Mouse (Mus musculus) cortical plate, adult 2 months (tissue): Measurements from ENCODE around the gene Rtf2. TPM values are rescaled to one million over a fixed set of nuclear protein-coding genes. Genes with fewer than 3 reads are reported as not detected.

ENCODE experiments used
- H3K27ac ChIP-seq: fragments of 200-500 bp; 2 replicates; pipeline ENCODE4 v1.5.1; 2012; ENCODE audit warnings: low read length, control low read depth, inconsistent platforms; ENCODE audit not compliant: insufficient read depth
- H3K4me1 ChIP-seq: fragments of 200-500 bp; 2 replicates; pipeline ENCODE4 v1.6.1; 2011; ENCODE audit warnings: low read length; ENCODE audit not compliant: control insufficient read depth, insufficient read depth
- H3K4me3 ChIP-seq: fragments of 200-500 bp; 2 replicates; pipeline ENCODE4 v1.5.1; 2011; ENCODE audit warnings: mild to moderate bottlenecking, low read length, control low read depth; ENCODE audit not compliant: insufficient read depth
- CTCF ChIP-seq: fragments of 200-500 bp; IDR thresholded peaks from 2 replicates; pipeline ENCODE4 v1.5.1; 2011; ENCODE audit warnings: mild to moderate bottlenecking, control low read depth, low read length; ENCODE audit not compliant: insufficient read depth; ENCODE audit errors: extremely low read depth
- POLR2A ChIP-seq: fragments of 200-500 bp; IDR thresholded peaks from 2 replicates; pipeline ENCODE4 v1.6.1; 2011; ENCODE audit warnings: mild to moderate bottlenecking, low read length, control low read depth; ENCODE audit not compliant: insufficient read depth; ENCODE audit errors: extremely low read depth
- polyA plus RNA-seq: library from polyadenylated mRNA; depleted of rRNA; stranded (reverse); fragments of >200 nt; gene quantifications from 2 replicates; pipeline ENCODE4 v1.2.3, GENCODE M21; 2012; rRNA removed

Rtf2 gene
- polyA plus RNA-seq, 1 experiment, result 83.8 TPM

DNA sequence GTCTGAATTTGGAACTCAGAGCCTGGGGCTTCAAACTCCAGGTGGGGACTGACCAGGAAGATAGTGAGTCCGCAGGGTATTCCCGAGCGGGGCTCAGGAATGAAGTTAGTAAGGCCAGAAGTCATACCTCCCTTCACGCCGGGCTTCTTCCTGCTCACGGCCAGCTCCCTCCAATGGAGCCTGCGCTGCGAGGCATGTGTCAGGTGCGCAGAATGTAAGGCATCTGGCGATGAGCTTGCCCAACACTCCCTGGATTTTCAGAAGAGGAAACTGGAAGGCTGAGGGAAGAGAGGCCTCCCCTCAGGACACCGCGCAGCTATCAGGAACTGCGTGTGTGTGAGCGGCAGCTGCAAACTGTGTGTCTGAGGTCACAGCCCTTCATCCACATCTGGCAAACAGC, 61.8 kb downstream of the Rtf2 start:
- TF ChIP-seq POLR2A, result no peak
- no peak for TF ChIP-seq CTCF
- Histone ChIP-seq H3K27ac (no peak overlapping the region), H3K4me1 (no peaks in the 10 kb centered on the region), H3K4me3 (no peak overlapping the region)

DNA sequence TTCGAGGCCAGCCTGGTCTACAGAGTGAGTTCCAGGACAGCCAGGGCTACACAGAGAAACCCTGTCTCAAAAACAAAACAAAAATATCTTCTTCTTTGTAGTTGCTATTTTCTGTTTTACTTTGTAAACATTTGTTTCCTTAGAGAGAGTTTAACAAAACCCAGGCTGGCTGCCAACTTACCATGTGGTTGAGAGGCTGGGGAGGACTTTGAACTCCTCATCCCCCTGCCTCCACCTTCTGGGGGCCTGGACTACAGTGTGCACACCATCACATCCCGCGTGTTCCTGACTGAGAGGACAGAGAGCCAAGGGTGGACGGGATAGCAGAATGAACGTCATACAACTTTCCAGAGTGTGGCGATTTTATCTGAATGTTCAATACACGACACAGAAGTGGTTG, 65.8 kb downstream of the Rtf2 start:
- H3K4me1 ChIP-seq, result no peaks in the 10 kb centered on the region
- no peak for TF ChIP-seq POLR2A
- no peak overlapping the region for H3K4me3 ChIP-seq
- no peak overlapping the region for H3K27ac ChIP-seq

DNA sequence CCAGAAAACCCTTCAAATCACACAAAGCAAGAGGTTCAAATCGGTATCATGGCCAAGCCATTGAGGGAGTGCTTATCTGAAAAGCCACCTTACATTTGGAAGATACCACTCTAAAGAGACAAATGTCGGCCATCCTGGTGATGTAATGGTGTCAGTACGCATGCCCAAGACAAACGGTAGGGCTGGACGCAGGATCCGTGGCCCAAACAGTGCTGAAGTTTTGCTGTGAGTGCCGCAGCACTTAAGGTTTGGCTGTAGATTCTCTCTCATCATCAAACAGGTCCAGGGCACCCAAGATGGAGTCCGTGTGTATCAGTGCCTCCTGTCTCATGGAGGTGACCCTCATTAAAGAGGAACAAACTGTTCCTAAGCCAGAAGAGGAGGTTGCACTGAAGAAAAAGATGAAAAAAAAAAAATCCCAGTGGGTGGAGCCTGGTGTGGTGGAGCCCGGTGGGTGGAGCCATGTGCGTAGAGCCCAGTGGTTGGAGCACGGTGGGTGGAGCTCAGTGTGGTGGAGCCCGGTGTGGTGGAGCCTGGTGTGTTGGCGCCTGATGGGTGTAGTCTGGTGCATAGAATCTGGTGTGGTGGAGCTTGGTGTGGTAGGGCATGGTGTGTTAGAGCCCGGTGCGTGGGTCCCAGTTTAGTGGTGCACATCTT, 69.8 kb downstream of the Rtf2 start:
- no peaks in the 10 kb centered on the region for H3K4me1 ChIP-seq
- H3K4me3 ChIP-seq, result no peak overlapping the region
- no peak overlapping the region for H3K27ac ChIP-seq
- TF ChIP-seq CTCF, result no peak
- TF ChIP-seq POLR2A, result no peak

DNA sequence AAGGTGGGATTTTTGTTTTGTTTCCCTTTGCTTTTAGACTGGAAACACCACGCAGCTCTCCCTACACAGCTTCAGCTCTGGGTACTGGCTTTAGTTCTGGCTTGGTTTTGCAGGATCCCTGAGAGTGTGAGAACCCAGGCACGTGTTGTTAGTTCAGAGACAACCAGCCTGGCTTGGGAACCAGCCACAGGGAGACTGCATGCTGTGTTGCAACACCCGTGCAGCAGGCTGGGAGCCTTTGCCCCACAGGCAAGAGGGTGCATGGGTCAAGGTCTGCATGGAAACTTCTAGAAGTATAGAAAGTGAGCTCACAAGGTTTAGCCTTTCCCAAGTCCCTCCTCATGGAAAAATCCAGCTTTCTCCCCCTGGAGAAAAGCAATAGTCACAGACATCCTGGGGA, 70.5 kb downstream of the Rtf2 start:
- H3K4me3 ChIP-seq, result no peak overlapping the region
- H3K4me1 ChIP-seq, result no peaks in the 10 kb centered on the region
- no peak for TF ChIP-seq CTCF
- no peak for TF ChIP-seq POLR2A
- no peak overlapping the region for H3K27ac ChIP-seq

DNA sequence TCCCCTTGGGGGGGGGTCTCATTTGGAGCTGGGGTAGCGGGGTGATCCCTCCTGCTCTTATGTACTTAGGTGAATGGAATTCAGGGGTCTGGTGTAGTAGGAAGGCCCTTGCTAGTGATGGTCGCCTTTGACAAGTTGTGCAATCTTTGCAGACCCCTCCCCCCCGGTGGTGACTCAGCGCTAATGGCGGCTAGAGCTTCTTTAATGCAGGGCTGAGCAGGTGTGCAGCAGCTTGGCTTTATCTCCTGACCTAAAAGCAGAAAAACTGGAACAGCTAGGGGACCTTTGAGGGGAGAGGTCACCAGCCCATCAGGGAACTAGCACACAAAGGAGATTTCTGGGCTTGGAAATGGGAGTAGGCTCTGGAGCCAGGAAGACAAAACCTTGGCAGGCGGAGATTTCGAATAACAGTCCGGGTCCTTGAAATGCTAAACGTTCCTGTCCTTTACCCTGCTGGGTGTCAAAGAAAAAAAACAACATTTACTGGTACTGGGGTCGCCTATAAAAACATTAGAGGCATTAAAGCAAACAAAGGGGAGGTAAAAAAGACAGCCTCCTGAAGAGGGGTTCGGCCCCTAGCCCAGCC, 76.1 kb downstream of the Rtf2 start:
- no peak overlapping the region for H3K27ac ChIP-seq
- H3K4me3 ChIP-seq, result no peak overlapping the region
- H3K4me1 ChIP-seq, result no peaks in the 10 kb centered on the region
- TF ChIP-seq CTCF (no peak), POLR2A (no peak)

Other genes with a start within 250 kb of the Rtf2 start
- 0.04 and 0.08 TPM in 2 replicates for gene Mc3r, start 192.1 kb upstream of the Rtf2 start, polyA plus RNA-seq
- 12.6 and 13.0 TPM in 2 replicates for gene Fam210b, start 95.0 kb upstream of the Rtf2 start, polyA plus RNA-seq
- 1.1 and 1.7 TPM in 2 replicates for gene Aurka, start 70.0 kb upstream of the Rtf2 start, polyA plus RNA-seq
- 25.7 and 26.6 TPM in 2 replicates for gene Cstf1, start 69.9 kb upstream of the Rtf2 start, polyA plus RNA-seq
- 0.45 and 0.46 TPM in 2 replicates for gene Cass4, start 46.8 kb upstream of the Rtf2 start, polyA plus RNA-seq
- gene Gcnt7, start 18.0 kb downstream of the Rtf2 start, polyA plus RNA-seq, result not detected in 2 replicates
- gene Fam209, start 32.0 kb downstream of the Rtf2 start, polyA plus RNA-seq, result 0.17 TPM in 1 of 2 replicates, not detected in the other
- gene Tfap2c, start 109.0 kb downstream of the Rtf2 start, polyA plus RNA-seq, result 0.06 and 0.08 TPM in 2 replicates